Mouse (Mus musculus): ENCODE measurements at regions not wholly inside any gene's neighbourhood (a gene's known extent, or its start where the extent isn't known, plus 50 kb on each side); places are given as distances from the start of the nearest gene placed in this dataset.

GRCm38 (mm10) chr11:19739527-19740151 lies 184.5 kb upstream of the Spred2 start:
- no peak overlapping the region for H3K27ac ChIP-seq (ENCODE audit: insufficient read depth, low read depth, low read length)
- no peaks in the 10 kb centered on the region for H3K4me1 ChIP-seq (ENCODE audit: control insufficient read depth, insufficient read depth, low read length)
- H3K4me3 ChIP-seq (ENCODE audit: insufficient read depth, low read length), result no peak overlapping the region
- no peak for TF ChIP-seq CTCF (IDR thresholded peaks at IDR 0.05; ENCODE audit: low read depth, low read length)
- TF ChIP-seq POLR2A (IDR thresholded peaks at IDR 0.05; ENCODE audit: borderline replicate concordance, low read depth, low read length), result no peak

- TF ChIP-seq POLR2A (IDR thresholded peaks at IDR 0.05; ENCODE audit: borderline replicate concordance, low read depth, low read length), result no peak
- TF ChIP-seq CTCF (IDR thresholded peaks at IDR 0.05; ENCODE audit: low read depth, low read length), result no peak
- Histone ChIP-seq H3K27ac (ENCODE audit: insufficient read depth, low read depth, low read length) (no peak overlapping the region), H3K4me1 (ENCODE audit: control insufficient read depth, insufficient read depth, low read length) (no peaks in the 10 kb centered on the region), H3K4me3 (ENCODE audit: insufficient read depth, low read length) (no peak overlapping the region)
Observed at GRCm38 (mm10) chr11:19740562-19740961, 183.6 kb upstream of the Spred2 start.

- Histone ChIP-seq H3K4me3 (ENCODE audit: insufficient read depth, low read length) (no peak overlapping the region), H3K27ac (ENCODE audit: insufficient read depth, low read depth, low read length) (no peak overlapping the region), H3K4me1 (ENCODE audit: control insufficient read depth, insufficient read depth, low read length) (no peaks in the 10 kb centered on the region)
- TF ChIP-seq CTCF (IDR thresholded peaks at IDR 0.05; ENCODE audit: low read depth, low read length), result no peak
- no peak for TF ChIP-seq POLR2A (IDR thresholded peaks at IDR 0.05; ENCODE audit: borderline replicate concordance, low read depth, low read length)
Observed at GRCm38 (mm10) chr11:19747097-19747972, 176.8 kb upstream of the Spred2 start.

- no peak overlapping the region for H3K4me3 ChIP-seq (ENCODE audit: insufficient read depth, low read length)
- no peaks in the 10 kb centered on the region for H3K4me1 ChIP-seq (ENCODE audit: control insufficient read depth, insufficient read depth, low read length)
- TF ChIP-seq CTCF (IDR thresholded peaks at IDR 0.05; ENCODE audit: low read depth, low read length) (no peak), POLR2A (IDR thresholded peaks at IDR 0.05; ENCODE audit: borderline replicate concordance, low read depth, low read length) (no peak)
- H3K27ac ChIP-seq (ENCODE audit: insufficient read depth, low read depth, low read length), result no peak overlapping the region
Observed at GRCm38 (mm10) chr11:19747973-19748559, 176.1 kb upstream of the Spred2 start.

- TF ChIP-seq CTCF (IDR thresholded peaks at IDR 0.05; ENCODE audit: low read depth, low read length) (no peak), POLR2A (IDR thresholded peaks at IDR 0.05; ENCODE audit: borderline replicate concordance, low read depth, low read length) (no peak)
- Histone ChIP-seq H3K4me3 (ENCODE audit: insufficient read depth, low read length) (no peak overlapping the region), H3K4me1 (ENCODE audit: control insufficient read depth, insufficient read depth, low read length) (no peaks in the 10 kb centered on the region), H3K27ac (ENCODE audit: insufficient read depth, low read depth, low read length) (no peak overlapping the region)
Observed at GRCm38 (mm10) chr11:19758892-19759291, 165.3 kb upstream of the Spred2 start.

GRCm38 (mm10) chr11:19760861-19761693 lies 163.1 kb upstream of the Spred2 start:
- TF ChIP-seq CTCF (IDR thresholded peaks at IDR 0.05; ENCODE audit: low read depth, low read length), result no peak
- no peak for TF ChIP-seq POLR2A (IDR thresholded peaks at IDR 0.05; ENCODE audit: borderline replicate concordance, low read depth, low read length)
- no peak overlapping the region for H3K27ac ChIP-seq (ENCODE audit: insufficient read depth, low read depth, low read length)
- no peaks in the 10 kb centered on the region for H3K4me1 ChIP-seq (ENCODE audit: control insufficient read depth, insufficient read depth, low read length)
- H3K4me3 ChIP-seq (ENCODE audit: insufficient read depth, low read length), result no peak overlapping the region

GRCm38 (mm10) chr11:19761694-19761976 lies 162.5 kb upstream of the Spred2 start:
- no peaks in the 10 kb centered on the region for H3K4me1 ChIP-seq (ENCODE audit: control insufficient read depth, insufficient read depth, low read length)
- TF ChIP-seq POLR2A (IDR thresholded peaks at IDR 0.05; ENCODE audit: borderline replicate concordance, low read depth, low read length) (no peak), CTCF (IDR thresholded peaks at IDR 0.05; ENCODE audit: low read depth, low read length) (no peak)
- no peak overlapping the region for H3K4me3 ChIP-seq (ENCODE audit: insufficient read depth, low read length)
- no peak overlapping the region for H3K27ac ChIP-seq (ENCODE audit: insufficient read depth, low read depth, low read length)

GRCm38 (mm10) chr11:19767316-19767715 lies 156.9 kb upstream of the Spred2 start:
- Histone ChIP-seq H3K27ac (ENCODE audit: insufficient read depth, low read depth, low read length) (no peak overlapping the region), H3K4me3 (ENCODE audit: insufficient read depth, low read length) (no peak overlapping the region), H3K4me1 (ENCODE audit: control insufficient read depth, insufficient read depth, low read length) (no peaks in the 10 kb centered on the region)
- no peak for TF ChIP-seq POLR2A (IDR thresholded peaks at IDR 0.05; ENCODE audit: borderline replicate concordance, low read depth, low read length)
- TF ChIP-seq CTCF (IDR thresholded peaks at IDR 0.05; ENCODE audit: low read depth, low read length), result no peak

- no peak for TF ChIP-seq CTCF (IDR thresholded peaks at IDR 0.05; ENCODE audit: low read depth, low read length)
- no peak for TF ChIP-seq POLR2A (IDR thresholded peaks at IDR 0.05; ENCODE audit: borderline replicate concordance, low read depth, low read length)
- Histone ChIP-seq H3K4me3 (ENCODE audit: insufficient read depth, low read length) (no peak overlapping the region), H3K27ac (ENCODE audit: insufficient read depth, low read depth, low read length) (no peak overlapping the region), H3K4me1 (ENCODE audit: control insufficient read depth, insufficient read depth, low read length) (no peaks in the 10 kb centered on the region)
Observed at GRCm38 (mm10) chr11:19767871-19768270, 156.3 kb upstream of the Spred2 start.

Measured in bone marrow macrophage, adult 2 months (primary cell).